Mouse (Mus musculus) embryonic facial prominence, embryonic 14.5 days (tissue): ENCODE results near the gene Myo6. TPM values are rescaled to one million over a fixed set of nuclear protein-coding genes. Genes with fewer than 3 reads are reported as not detected.

ENCODE experiments used
- ATAC-seq: fragments of 200-750 bp; cut with Nextera tagmentation; 2 replicates; pipeline ENCODE4 v1.8.0; 2017; ENCODE audit warnings: low read depth, moderate number of reproducible peaks, moderate TSS enrichment
- DNase-seq: peaks from one replicate; pipeline ENCODE4 v3.0.0-alpha.2; 2015; ENCODE audit warnings: low spot score
- H3K27ac ChIP-seq: fragments of 300-500 bp; sonication (generic); replicated peaks from 2 replicates; pipeline ENCODE4 v1.5.1; 2014; ENCODE audit warnings: low read depth, mild to moderate bottlenecking, low read length, moderate library complexity
- H3K27me3 ChIP-seq: fragments of 300-500 bp; sonication (generic); replicated peaks from 2 replicates; pipeline ENCODE4 v1.6.1; 2014; ENCODE audit warnings: low read length; ENCODE audit not compliant: control insufficient read depth, insufficient read depth
- H3K36me3 ChIP-seq: fragments of 300-500 bp; sonication (generic); 2 replicates; pipeline ENCODE4 v1.6.1; 2014; ENCODE audit warnings: low read length, mixed read lengths; ENCODE audit not compliant: control insufficient read depth, insufficient read depth
- H3K4me1 ChIP-seq: fragments of 300-500 bp; sonication (generic); 2 replicates; pipeline ENCODE4 v1.6.1; 2014; ENCODE audit warnings: antibody characterized with exemption, low read length; ENCODE audit not compliant: control insufficient read depth, insufficient read depth
- H3K4me2 ChIP-seq: fragments of 300-500 bp; sonication (generic); 2 replicates; pipeline ENCODE4 v1.6.1; 2014; ENCODE audit warnings: low read depth, mild to moderate bottlenecking, low read length, moderate library complexity, mixed read lengths
- H3K4me3 ChIP-seq: fragments of 300-500 bp; sonication (generic); 2 replicates; pipeline ENCODE4 v1.5.1; 2014; ENCODE audit warnings: low read depth, mild to moderate bottlenecking, low read length
- H3K9ac ChIP-seq: fragments of 300-500 bp; sonication (generic); 2 replicates; pipeline ENCODE4 v1.6.1; 2014; ENCODE audit warnings: low read depth, mild to moderate bottlenecking, low read length, moderate library complexity, mixed read lengths
- H3K9me3 ChIP-seq: fragments of 300-500 bp; sonication (generic); 2 replicates; pipeline ENCODE4 v1.6.1; 2016; ENCODE audit warnings: low read length; ENCODE audit not compliant: control insufficient read depth
- WGBS: fragments of 180-500 bp; shearing (Covaris S2); extraction: QIAGEN DNeasy Blood & Tissue Kit; methylation state at CpG from one replicate; pipeline ENCODE4 v1.1.7; 2014; 5-methylcytosine and 5-hydroxymethylcytosine counted together
- polyA plus RNA-seq: library from polyadenylated mRNA; unstranded; fragments of >200 nt; fragmentation: Nextera tagmentation; extraction: Ambion mirVana; gene quantifications from 2 replicates; pipeline ENCODE4 v1.2.1, GENCODE M21; 2014

Gene Myo6
- polyA plus RNA-seq, 1 experiment from 2014 or later: 20.1 TPM

- Histone ChIP-seq H3K9me3 (no peaks in the 10 kb centered on the region), H3K4me2 (no peak overlapping the region), H3K4me3 (no peak overlapping the region), H3K4me1 (no peaks in the 10 kb centered on the region), H3K9ac (no peak overlapping the region), H3K27ac (no peak overlapping the region), H3K27me3 (no peaks in the 10 kb centered on the region), H3K36me3 (no peaks in the 10 kb centered on the region)
- 55% methylated on average over 10 of the region's 10 CpGs for WGBS
- ATAC-seq: no peak
- DNase-seq: no peak
Measured at GRCm38 (mm10) chr9:80209459-80209858, 44.6 kb downstream of the Myo6 start.

GRCm38 (mm10) chr9:80210096-80210495, 45.3 kb downstream of the Myo6 start:
- DNase-seq: no peak
- Histone ChIP-seq H3K4me3 (no peak overlapping the region), H3K36me3 (no peaks in the 10 kb centered on the region), H3K9ac (no peak overlapping the region), H3K27me3 (no peaks in the 10 kb centered on the region), H3K4me1 (no peaks in the 10 kb centered on the region), H3K27ac (no peak overlapping the region), H3K4me2 (no peak overlapping the region), H3K9me3 (no peaks in the 10 kb centered on the region)
- 81% methylated on average over 12 of the region's 12 CpGs for WGBS
- ATAC-seq: no peak

DNA sequence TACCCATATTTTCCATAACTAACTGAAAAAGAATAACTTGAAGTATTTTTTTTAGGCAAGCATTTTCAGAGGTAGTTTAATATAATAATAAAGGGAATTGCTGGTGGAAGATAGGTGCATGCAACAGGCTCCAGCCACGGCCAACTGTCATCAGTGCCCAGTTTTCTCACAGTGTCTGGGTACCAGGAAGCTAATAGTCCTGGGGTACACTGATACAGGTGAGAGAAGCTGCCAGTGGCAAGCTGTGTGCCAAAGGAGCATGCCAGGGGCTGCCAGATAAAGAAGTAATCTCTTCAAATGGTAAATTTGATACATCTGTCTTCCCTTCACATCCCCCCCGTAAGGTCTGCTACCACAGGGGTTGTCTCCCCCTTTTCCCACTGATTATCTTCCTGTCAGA, 48.6 kb downstream of the Myo6 start:
- H3K27ac ChIP-seq: no peak overlapping the region
- H3K9me3 ChIP-seq: no peaks in the 10 kb centered on the region
- no peaks in the 10 kb centered on the region for H3K4me1 ChIP-seq
- no peak overlapping the region for H3K4me3 ChIP-seq
- no peak for DNase-seq
- no peak overlapping the region for H3K9ac ChIP-seq
- H3K27me3 ChIP-seq: no peaks in the 10 kb centered on the region
- WGBS: 77% methylated on average over 2 of the region's 2 CpGs
- H3K36me3 ChIP-seq: no peaks in the 10 kb centered on the region
- no peak for ATAC-seq
- H3K4me2 ChIP-seq: no peak overlapping the region

GRCm38 (mm10) chr9:80215502-80215901, 50.7 kb downstream of the Myo6 start:
- no peak overlapping the region for H3K4me2 ChIP-seq
- no peak overlapping the region for H3K4me3 ChIP-seq
- ATAC-seq (no peak), DNase-seq (no peak)
- no peaks in the 10 kb centered on the region for H3K36me3 ChIP-seq
- no peaks in the 10 kb centered on the region for H3K9me3 ChIP-seq
- WGBS: 86% methylated on average over 5 of the region's 5 CpGs
- H3K9ac ChIP-seq: no peak overlapping the region
- H3K27me3 ChIP-seq: no peaks in the 10 kb centered on the region
- no peaks in the 10 kb centered on the region for H3K4me1 ChIP-seq
- H3K27ac ChIP-seq: no peak overlapping the region

DNA sequence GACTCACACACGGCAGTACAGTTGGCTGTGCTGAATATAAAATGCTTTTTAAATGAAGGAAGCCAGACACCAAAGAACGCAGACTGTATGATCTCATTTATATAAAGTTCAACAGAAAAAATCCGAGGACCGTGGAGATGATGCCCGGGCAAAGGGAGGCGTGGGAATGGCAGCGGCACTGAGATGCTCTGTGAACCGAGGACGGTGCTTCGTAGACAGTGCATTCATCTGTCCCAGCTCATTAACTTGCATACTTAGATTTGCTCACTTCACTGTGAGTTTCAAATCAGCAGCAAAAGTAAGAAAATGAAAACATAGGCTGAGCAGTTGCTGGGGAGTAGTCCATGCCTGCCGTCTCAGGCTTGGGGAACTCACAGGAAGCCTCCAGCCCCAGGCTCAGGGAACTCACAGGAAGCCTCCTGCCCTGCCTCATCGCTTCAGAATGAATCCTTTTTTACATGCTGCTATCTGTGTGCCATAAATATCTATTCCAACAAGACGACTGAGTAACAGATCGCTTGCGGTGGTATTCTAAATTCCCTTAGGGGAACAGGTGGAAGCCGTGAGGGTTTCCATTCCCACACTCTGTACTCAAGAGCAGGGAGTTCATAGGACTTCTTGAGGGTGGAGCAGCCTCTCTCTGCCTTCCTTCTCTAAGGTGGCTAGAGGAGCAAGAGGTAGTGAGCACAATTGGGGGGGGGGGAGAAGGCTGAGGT, 52.1 kb downstream of the Myo6 start:
- 67% methylated on average over 16 of the region's 16 CpGs for WGBS
- 0 out of 2 replicates have a peak, but pooled peaks have one; percentile 20 for ATAC-seq
- no peak overlapping the region; the same call in 1 of the 2 replicates for H3K27ac ChIP-seq

GRCm38 (mm10) chr9:80218718-80219117, 53.9 kb downstream of the Myo6 start:
- Histone ChIP-seq H3K4me3 (no peak overlapping the region), H3K27me3 (no peaks in the 10 kb centered on the region), H3K36me3 (no peaks in the 10 kb centered on the region), H3K4me2 (no peak overlapping the region), H3K4me1 (no peaks in the 10 kb centered on the region), H3K9ac (no peak overlapping the region), H3K27ac (peak overlapping the region; percentile 7), H3K9me3 (no peaks in the 10 kb centered on the region)
- ATAC-seq (peak; percentile 67), DNase-seq (peak; percentile 36)
- 45% methylated on average over 6 of the region's 6 CpGs for WGBS

More for the DNA sequence above, 52.1 kb downstream of the Myo6 start:
- no peak overlapping the region for H3K4me3 ChIP-seq
- no peaks in the 10 kb centered on the region for H3K4me1 ChIP-seq
- no peaks in the 10 kb centered on the region for H3K9me3 ChIP-seq
- H3K27me3 ChIP-seq: no peaks in the 10 kb centered on the region
- no peak overlapping the region for H3K4me2 ChIP-seq
- no peak overlapping the region for H3K9ac ChIP-seq
- no peaks in the 10 kb centered on the region for H3K36me3 ChIP-seq
- peak; percentile 41 for DNase-seq

DNA sequence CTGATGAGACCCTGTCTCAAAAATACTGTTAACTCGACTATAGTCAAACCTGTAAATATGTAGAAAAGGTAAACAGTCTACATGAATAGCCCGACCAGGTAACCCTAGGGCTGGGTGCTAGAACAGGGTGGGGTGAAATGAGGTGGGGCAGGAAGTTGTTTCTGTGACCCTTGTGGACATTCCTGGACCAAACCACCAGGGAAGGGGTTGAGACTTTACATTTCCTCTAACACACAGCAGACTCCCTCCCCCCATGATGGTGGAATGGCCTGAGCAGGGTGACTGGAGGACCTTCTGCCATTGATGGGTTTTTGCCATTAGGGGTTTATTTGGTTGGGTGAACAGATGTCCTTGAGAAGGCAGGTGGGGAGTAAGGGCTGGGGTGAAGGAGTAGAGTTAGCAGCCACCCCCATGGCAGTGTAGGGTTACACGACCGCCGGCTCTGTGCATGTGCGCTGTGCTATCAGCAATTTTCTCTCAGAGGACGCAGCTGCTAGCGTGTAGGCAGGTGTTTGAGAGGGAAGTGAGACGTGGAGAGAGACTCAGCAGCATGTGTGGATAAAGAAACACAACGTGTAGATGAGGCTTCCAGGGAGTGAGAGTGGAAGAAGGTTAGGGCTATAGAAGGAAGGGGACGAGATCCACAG, 59.3 kb downstream of the Myo6 start:
- DNase-seq: peak; percentile 59
- H3K4me2 ChIP-seq: no peak overlapping the region
- no peak overlapping the region for H3K4me3 ChIP-seq
- H3K27me3 ChIP-seq: no peaks in the 10 kb centered on the region
- no peak overlapping the region for H3K9ac ChIP-seq
- 67% methylated on average over 11 of the region's 11 CpGs for WGBS
- no peak overlapping the region for H3K27ac ChIP-seq
- peak; percentile 89 for ATAC-seq
- H3K4me1 ChIP-seq: no peaks in the 10 kb centered on the region
- no peaks in the 10 kb centered on the region for H3K9me3 ChIP-seq
- no peaks in the 10 kb centered on the region for H3K36me3 ChIP-seq

GRCm38 (mm10) chr9:80226579-80227325, 61.9 kb downstream of the Myo6 start:
- 79% methylated on average over 5 of the region's 5 CpGs for WGBS
- Histone ChIP-seq H3K9me3 (no peaks in the 10 kb centered on the region), H3K36me3 (no peaks in the 10 kb centered on the region), H3K4me1 (no peaks in the 10 kb centered on the region), H3K27ac (no peak overlapping the region), H3K27me3 (no peaks in the 10 kb centered on the region), H3K4me2 (no peak overlapping the region), H3K9ac (no peak overlapping the region), H3K4me3 (no peak overlapping the region)
- DNase-seq: no peak
- ATAC-seq: peak; percentile 35; the same call in 1 of the 2 replicates
